Mouse (Mus musculus): ENCODE measurements at regions not wholly inside any gene's neighbourhood (a gene's known extent, or its start where the extent isn't known, plus 50 kb on each side); places are given as distances from the start of the nearest gene placed in this dataset.

GRCm38 (mm10) chr16:95196622-95197021, 60.7 kb upstream of the Kcnj15 start:
- peak; percentile 65 for DNase-seq

- DNase-seq, result no peak
These were observed 58.4 kb upstream of the Kcnj15 start for GRCm38 (mm10) chr16:95198795-95199563.

GRCm38 (mm10) chr16:95202126-95202883, 55.1 kb upstream of the Kcnj15 start:
- DNase-seq, result no peak

- DNase-seq, result no peak
These were observed 54.3 kb upstream of the Kcnj15 start for GRCm38 (mm10) chr16:95203026-95203425.

GRCm38 (mm10) chr16:95203790-95204189, 53.6 kb upstream of the Kcnj15 start:
- no peak for DNase-seq

- no peak for DNase-seq
These were observed 52.9 kb upstream of the Kcnj15 start for GRCm38 (mm10) chr16:95204507-95204906.

- DNase-seq, result no peak
These were observed 50.9 kb upstream of the Kcnj15 start for GRCm38 (mm10) chr16:95206445-95206844.

- no peak for DNase-seq
These were observed 49.8 kb upstream of the Kcnj15 start for GRCm38 (mm10) chr16:95207547-95207946.
